Mouse (Mus musculus) MEL (cell line): Measurements from ENCODE around the gene Inpp4b.

Experiments used
- CTCF ChIP-seq, 3 experiments: IDR thresholded peaks in 2 of 3; conservative IDR thresholded peaks in 1 of 3; 2 replicates each; pipeline ENCODE4 v1.5.1; 2011 to 2012; ENCODE audit warnings: low read length in 3 of 3, low read depth in 2 of 3, mild to moderate bottlenecking in 2 of 3, improper control_type of control experiment in 1 of 3, inconsistent platforms in 1 of 3, mixed read lengths in 1 of 3, moderate library complexity in 1 of 3; ENCODE audit not compliant: control insufficient read depth in 1 of 3, insufficient read depth in 1 of 3, poor library complexity in 1 of 3, severe bottlenecking in 1 of 3
- ELF1 ChIP-seq: IDR thresholded peaks from 2 replicates; pipeline ENCODE4 v1.6.1; 2014; ENCODE audit warnings: low read depth, mild to moderate bottlenecking, inconsistent platforms, low read length, improper control_type of control experiment, moderate library complexity
- EP300 ChIP-seq, 2 experiments: IDR thresholded peaks; 2 replicates each; pipeline ENCODE4 v1.6.1; 2011; ENCODE audit warnings: improper control_type of control experiment in 2 of 2, low read length in 2 of 2, low read depth in 1 of 2, mild to moderate bottlenecking in 1 of 2
- HCFC1 ChIP-seq: IDR thresholded peaks from 2 replicates; pipeline ENCODE4 v1.6.1; 2012; ENCODE audit warnings: low read depth, mild to moderate bottlenecking, inconsistent platforms, low read length, improper control_type of control experiment, moderate library complexity
- POLR2A ChIP-seq, 2 experiments: IDR thresholded peaks; 2 replicates each; pipeline ENCODE4 v1.6.1; 2011 to 2012; ENCODE audit warnings: low read length in 2 of 2, mild to moderate bottlenecking in 2 of 2, control low read depth in 1 of 2, improper control_type of control experiment in 1 of 2, low read depth in 1 of 2, moderate library complexity in 1 of 2; ENCODE audit not compliant: control insufficient read depth in 1 of 2, insufficient read depth in 1 of 2, poor library complexity in 1 of 2
- RAD21 ChIP-seq: IDR thresholded peaks from 2 replicates; pipeline ENCODE4 v1.6.1; 2011; ENCODE audit warnings: mild to moderate bottlenecking, low read depth, low read length, improper control_type of control experiment
- SIN3A ChIP-seq: IDR thresholded peaks from 2 replicates; pipeline ENCODE4 v1.6.1; 2012; ENCODE audit warnings: low read length, improper control_type of control experiment, inconsistent platforms
- TAL1 ChIP-seq: IDR thresholded peaks from 2 replicates; pipeline ENCODE4 v1.6.1; 2012; ENCODE audit warnings: mild to moderate bottlenecking, inconsistent platforms, low read length, moderate library complexity, mixed read lengths
- USF1 ChIP-seq: IDR thresholded peaks from 2 replicates; pipeline ENCODE4 v1.6.1; 2014; ENCODE audit warnings: low read depth, mild to moderate bottlenecking, inconsistent platforms, low read length, improper control_type of control experiment, moderate library complexity

- no peak for TF ChIP-seq POLR2A (IDR thresholded peaks at IDR 0.05; ENCODE audit: control insufficient read depth in 1 of 2, insufficient read depth in 1 of 2, low read depth in 1 of 2, low read length in 2 of 2, poor library complexity in 1 of 2)
- TF ChIP-seq RAD21, result no peak
- no peak for TF ChIP-seq ELF1
- TF ChIP-seq SIN3A, result no peak
- TF ChIP-seq EP300 (IDR thresholded peaks at IDR 0.05; ENCODE audit: low read depth in 1 of 2, low read length in 2 of 2), result no peak
- no peak for TF ChIP-seq CTCF (IDR thresholded peaks at IDR 0.05 in 2 of 3, conservative IDR thresholded peaks at IDR 0.05 in 1 of 3; ENCODE audit: control insufficient read depth in 1 of 3, insufficient read depth in 1 of 3, low read depth in 2 of 3, low read length in 3 of 3, poor library complexity in 1 of 3, severe bottlenecking in 1 of 3)
- no peak for TF ChIP-seq HCFC1
- no peak for TF ChIP-seq TAL1
- TF ChIP-seq USF1, result no peak
Observed at GRCm38 (mm10) chr8:81586783-81587182, 244.4 kb downstream of the Inpp4b start.
